Mouse (Mus musculus) hindbrain, postnatal 0 days (tissue): ENCODE results near the gene Smyd1. TPM values are rescaled to one million over a fixed set of nuclear protein-coding genes. Genes with fewer than 3 reads are reported as not detected.

ENCODE experiments used
- ATAC-seq: fragments of 200-750 bp; cut with Nextera tagmentation; 2 replicates; pipeline ENCODE4 v1.8.0; 2017; ENCODE audit warnings: mild to moderate bottlenecking, moderate TSS enrichment, moderate library complexity
- DNase-seq: peaks from one replicate; pipeline ENCODE4 v3.0.0-alpha.2; 2015; ENCODE audit warnings: low spot score
- H3K27ac ChIP-seq: fragments of 300-500 bp; sonication (generic); 2 replicates; pipeline ENCODE4 v1.5.1; 2014; ENCODE audit warnings: mild to moderate bottlenecking
- H3K27me3 ChIP-seq: fragments of 300-500 bp; sonication (generic); 2 replicates; pipeline ENCODE4 v1.6.1; 2014; ENCODE audit warnings: low read length, mixed read lengths; ENCODE audit not compliant: insufficient read depth
- H3K36me3 ChIP-seq: fragments of 300-500 bp; sonication (generic); 2 replicates; pipeline ENCODE4 v1.6.1; 2014; ENCODE audit warnings: low read length, mixed read lengths; ENCODE audit not compliant: insufficient read depth
- H3K4me1 ChIP-seq: fragments of 300-500 bp; sonication (generic); 2 replicates; pipeline ENCODE4 v1.6.1; 2014; ENCODE audit warnings: antibody characterized with exemption, low read length, mixed read lengths; ENCODE audit not compliant: insufficient read depth
- H3K4me2 ChIP-seq: fragments of 300-500 bp; sonication (generic); 2 replicates; pipeline ENCODE4 v1.6.1; 2014; ENCODE audit warnings: low read depth, mild to moderate bottlenecking, low read length, moderate library complexity, mixed read lengths
- H3K4me3 ChIP-seq: fragments of 300-500 bp; sonication (generic); 2 replicates; pipeline ENCODE4 v1.5.1; 2014; ENCODE audit warnings: low read length
- H3K9ac ChIP-seq: fragments of 300-500 bp; sonication (generic); replicated peaks from 2 replicates; pipeline ENCODE4 v1.6.1; 2014; ENCODE audit warnings: mild to moderate bottlenecking, low read length, moderate library complexity, mixed read lengths
- H3K9me3 ChIP-seq: fragments of 300-500 bp; sonication (generic); 2 replicates; pipeline ENCODE4 v1.6.1; 2016; ENCODE audit warnings: low read length, mixed read lengths
- CTCF ChIP-seq: IDR thresholded peaks from 2 replicates; pipeline ENCODE4 v1.5.1; 2016; ENCODE audit warnings: antibody characterized with exemption, control low read depth, low read depth
- WGBS: fragments of 180-500 bp; shearing (Covaris S2); extraction: QIAGEN DNeasy Blood & Tissue Kit; methylation state at CpG from one replicate; pipeline ENCODE4 v1.1.7; 2014; 5-methylcytosine and 5-hydroxymethylcytosine counted together
- polyA plus RNA-seq: library from polyadenylated mRNA; unstranded; fragments of >200 nt; fragmentation: Nextera tagmentation; extraction: Ambion mirVana; gene quantifications from 2 replicates; pipeline ENCODE4 v1.2.1, GENCODE M21; 2015
- total RNA-seq: library from RNA; depleted of rRNA; stranded (reverse); fragments of >200 nt; gene quantifications from 2 replicates; pipeline ENCODE4 v1.2.3, GENCODE M21; 2014

The Smyd1 gene
- total and polyA plus RNA-seq, 2 experiments from 2014 or later: 0.18 to 0.89 TPM

GRCm38 (mm10) chr6:71262142-71262833, 59.7 kb downstream of the Smyd1 start:
- Histone ChIP-seq H3K4me1 (no peaks in the 10 kb centered on the region), H3K27me3 (no peaks in the 10 kb centered on the region), H3K4me2 (no peak overlapping the region), H3K9ac (no peak overlapping the region), H3K36me3 (no peaks in the 10 kb centered on the region), H3K9me3 (no peaks in the 10 kb centered on the region), H3K4me3 (no peak overlapping the region), H3K27ac (no peak overlapping the region)
- TF ChIP-seq CTCF: no peak
- ATAC-seq: no peak
- DNase-seq: no peak
- 77% methylated on average over 8 of the region's 8 CpGs for WGBS

- Histone ChIP-seq H3K4me1 (no peaks in the 10 kb centered on the region), H3K4me3 (no peak overlapping the region), H3K36me3 (no peaks in the 10 kb centered on the region), H3K27me3 (no peaks in the 10 kb centered on the region), H3K9me3 (no peaks in the 10 kb centered on the region), H3K9ac (no peak overlapping the region), H3K27ac (no peak overlapping the region), H3K4me2 (no peak overlapping the region)
- DNase-seq (no peak), ATAC-seq (no peak)
- no peak for TF ChIP-seq CTCF
- WGBS: 88% methylated on average over 3 of the region's 3 CpGs
Measured at GRCm38 (mm10) chr6:71261060-71261459, 61.0 kb downstream of the Smyd1 start.

DNA sequence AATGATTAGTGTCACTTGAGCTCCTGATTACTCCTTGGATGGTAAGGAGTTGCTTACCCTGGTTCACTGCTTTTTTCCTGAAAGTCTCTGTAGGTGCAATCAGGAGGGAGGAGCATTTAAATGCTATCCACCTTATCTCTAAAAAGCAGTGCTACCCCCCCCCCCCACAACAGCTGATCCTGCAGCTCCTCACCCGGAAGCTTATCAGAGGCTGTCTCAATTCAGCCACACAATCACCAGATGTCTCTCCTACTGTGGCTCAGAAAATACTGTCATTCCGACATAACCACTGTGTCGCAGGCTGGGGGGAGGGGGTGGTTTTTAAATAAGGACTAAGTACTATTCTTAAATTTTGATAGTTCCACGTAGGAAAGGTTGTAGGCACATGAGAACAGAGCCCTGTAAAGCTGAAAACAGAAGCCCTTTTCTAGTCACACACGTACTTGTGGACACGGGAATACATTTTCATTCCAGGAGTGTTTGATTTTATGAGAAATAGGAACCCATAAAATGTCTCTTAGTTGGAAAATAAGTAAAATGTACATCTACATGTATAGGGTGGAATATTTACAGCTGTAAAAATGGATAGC, 61.9 kb downstream of the Smyd1 start:
- Histone ChIP-seq H3K9me3 (no peaks in the 10 kb centered on the region), H3K9ac (no peak overlapping the region), H3K27ac (no peak overlapping the region), H3K36me3 (no peaks in the 10 kb centered on the region), H3K4me3 (no peak overlapping the region), H3K4me1 (no peaks in the 10 kb centered on the region), H3K27me3 (no peaks in the 10 kb centered on the region), H3K4me2 (no peak overlapping the region)
- DNase-seq (no peak), ATAC-seq (no peak)
- 56% methylated on average over 6 of the region's 6 CpGs for WGBS
- no peak for TF ChIP-seq CTCF

- no peak overlapping the region for H3K27ac ChIP-seq
- no peak overlapping the region for H3K4me2 ChIP-seq
- H3K9ac ChIP-seq: no peak overlapping the region
- TF ChIP-seq CTCF: no peak
- H3K36me3 ChIP-seq: no peaks in the 10 kb centered on the region
- no peaks in the 10 kb centered on the region for H3K27me3 ChIP-seq
- H3K4me1 ChIP-seq: no peaks in the 10 kb centered on the region
- no peaks in the 10 kb centered on the region for H3K9me3 ChIP-seq
- DNase-seq (no peak), ATAC-seq (no peak)
- 88% methylated on average over 4 of the region's 4 CpGs for WGBS
- no peak overlapping the region for H3K4me3 ChIP-seq
Measured at GRCm38 (mm10) chr6:71259166-71259565, 62.9 kb downstream of the Smyd1 start.

DNA sequence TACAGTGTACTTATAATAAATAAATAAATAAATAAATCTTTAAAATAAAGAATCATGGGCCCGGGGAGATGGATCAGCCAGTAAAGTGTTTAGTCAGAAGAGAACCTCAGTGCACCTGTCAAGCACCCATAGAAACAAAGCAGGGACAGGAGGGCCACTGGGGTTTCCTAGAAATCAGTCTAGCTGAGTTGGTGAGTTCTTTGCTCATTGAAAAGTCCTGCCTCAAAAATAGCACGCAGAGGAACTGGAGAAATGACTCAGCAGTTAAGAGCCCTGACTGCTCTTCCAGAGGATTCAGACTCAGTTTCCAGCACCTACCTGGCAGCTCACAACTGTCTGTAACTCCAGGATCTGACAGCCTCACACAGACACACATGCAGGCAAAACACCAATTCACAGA, 63.5 kb downstream of the Smyd1 start:
- H3K27ac ChIP-seq: no peak overlapping the region
- no peaks in the 10 kb centered on the region for H3K27me3 ChIP-seq
- no peak for TF ChIP-seq CTCF
- WGBS: 83% methylated on average over 2 of the region's 2 CpGs
- no peaks in the 10 kb centered on the region for H3K4me1 ChIP-seq
- H3K4me3 ChIP-seq: no peak overlapping the region
- ATAC-seq (no peak), DNase-seq (no peak)
- H3K4me2 ChIP-seq: no peak overlapping the region
- no peaks in the 10 kb centered on the region for H3K9me3 ChIP-seq
- H3K9ac ChIP-seq: no peak overlapping the region
- no peaks in the 10 kb centered on the region for H3K36me3 ChIP-seq

DNA sequence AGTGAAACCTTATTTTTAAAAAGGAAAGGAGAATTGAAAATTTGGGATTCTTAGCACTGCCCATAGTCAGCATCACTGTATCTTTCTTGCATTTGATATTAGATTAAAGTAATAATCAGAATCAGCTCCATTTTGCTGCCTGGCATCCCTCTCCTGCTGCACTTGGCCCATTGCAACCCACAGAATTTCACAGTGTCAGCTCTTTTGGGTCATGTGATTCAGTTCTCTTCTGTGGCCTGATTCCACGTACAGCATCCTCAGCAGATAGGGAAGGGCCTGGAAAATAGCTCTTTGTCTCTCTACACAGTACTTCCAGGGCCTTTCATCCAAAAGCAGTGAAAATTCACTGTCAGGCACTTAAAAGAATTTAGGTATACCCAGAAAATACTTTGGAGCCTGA, 64.7 kb downstream of the Smyd1 start:
- no peak for TF ChIP-seq CTCF
- no peak overlapping the region for H3K4me2 ChIP-seq
- WGBS: 40% methylated on average over 1 of the region's 1 CpGs
- no peaks in the 10 kb centered on the region for H3K27me3 ChIP-seq
- no peaks in the 10 kb centered on the region for H3K36me3 ChIP-seq
- no peak overlapping the region for H3K9ac ChIP-seq
- H3K4me1 ChIP-seq: no peaks in the 10 kb centered on the region
- no peaks in the 10 kb centered on the region for H3K9me3 ChIP-seq
- no peak overlapping the region for H3K27ac ChIP-seq
- no peak overlapping the region for H3K4me3 ChIP-seq
- ATAC-seq (no peak), DNase-seq (no peak)

DNA sequence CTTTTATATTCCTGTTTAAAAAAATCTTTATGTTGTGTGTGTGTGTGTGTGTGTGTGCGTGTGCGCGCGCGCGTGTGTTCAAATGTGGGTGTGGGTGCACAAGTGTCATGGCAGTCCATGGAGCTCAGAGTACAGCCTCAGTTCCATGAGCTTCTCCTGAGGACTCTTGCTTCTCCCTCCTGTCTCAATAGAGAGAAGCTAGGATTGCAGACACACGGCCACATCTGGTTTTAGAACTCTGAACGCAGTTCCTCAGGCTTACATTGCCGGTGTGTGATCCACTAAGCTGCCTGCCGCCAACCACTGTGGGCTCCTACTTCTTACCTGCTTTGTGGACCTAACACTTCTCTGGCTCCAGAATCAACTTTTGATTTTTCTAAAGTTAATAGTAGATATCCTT, 65.9 kb downstream of the Smyd1 start:
- no peaks in the 10 kb centered on the region for H3K27me3 ChIP-seq
- no peak for DNase-seq

More for the DNA sequence above, 65.9 kb downstream of the Smyd1 start:
- WGBS: 94% methylated on average over 10 of the region's 10 CpGs
- H3K27ac ChIP-seq: no peak overlapping the region
- no peak for TF ChIP-seq CTCF
- no peak for ATAC-seq
- no peaks in the 10 kb centered on the region for H3K36me3 ChIP-seq
- no peak overlapping the region for H3K4me2 ChIP-seq
- no peak overlapping the region for H3K4me3 ChIP-seq
- no peaks in the 10 kb centered on the region for H3K4me1 ChIP-seq
- H3K9me3 ChIP-seq: no peaks in the 10 kb centered on the region
- no peak overlapping the region for H3K9ac ChIP-seq
